Mouse (Mus musculus): Measurements from ENCODE around the gene Slc7a11.
A peak's percentile ranks its signal among the peaks of the same experiment; 100 is the strongest.

The Slc7a11 gene

GRCm38 (mm10) chr3:50001635-50002034, 441.8 kb downstream of the Slc7a11 start:
- no peak for DNase-seq (ENCODE audit: low spot score in 2 of 2)

DNA sequence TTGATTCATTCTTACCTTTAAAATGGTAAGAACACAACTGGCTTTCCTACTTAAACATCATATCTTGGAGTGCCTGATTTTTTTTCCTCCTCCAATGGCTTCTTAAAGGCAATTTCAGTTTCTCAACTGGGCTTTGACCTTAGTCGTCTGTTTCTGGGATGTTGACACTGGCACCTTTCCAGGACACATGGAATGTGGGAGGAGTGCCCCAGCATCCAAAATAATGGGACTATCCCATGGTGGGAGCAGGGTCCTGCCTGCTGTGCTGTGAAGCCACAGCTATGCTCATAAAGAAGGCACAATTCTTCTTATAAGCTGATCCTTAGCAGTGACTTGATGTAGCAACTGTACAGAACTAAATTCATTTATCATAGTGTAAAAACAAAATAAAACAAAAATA, 450.5 kb downstream of the Slc7a11 start:
- DNase-seq (ENCODE audit: low spot score in 2 of 2): no peak

DNA sequence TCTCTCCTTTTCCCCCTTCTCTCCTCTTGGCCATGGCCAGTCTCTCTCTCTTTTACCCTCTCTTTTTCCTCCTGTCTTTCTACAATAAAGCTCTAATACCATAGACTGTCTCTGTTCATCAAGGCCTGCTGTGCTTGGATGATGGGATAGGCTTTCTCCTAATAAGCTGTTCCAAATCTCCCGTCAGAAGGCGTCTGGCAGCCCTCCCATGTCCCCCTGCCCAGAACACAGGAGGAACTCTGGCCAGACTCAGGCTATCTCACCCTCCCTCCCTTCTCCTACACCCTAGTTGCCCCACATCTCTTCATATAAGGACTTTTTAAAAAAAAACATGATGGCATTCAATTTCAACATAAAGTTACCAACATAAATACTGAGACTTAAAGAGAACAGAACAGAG, 456.2 kb downstream of the Slc7a11 start:
- no peak for DNase-seq (ENCODE audit: low spot score in 2 of 2)

DNA sequence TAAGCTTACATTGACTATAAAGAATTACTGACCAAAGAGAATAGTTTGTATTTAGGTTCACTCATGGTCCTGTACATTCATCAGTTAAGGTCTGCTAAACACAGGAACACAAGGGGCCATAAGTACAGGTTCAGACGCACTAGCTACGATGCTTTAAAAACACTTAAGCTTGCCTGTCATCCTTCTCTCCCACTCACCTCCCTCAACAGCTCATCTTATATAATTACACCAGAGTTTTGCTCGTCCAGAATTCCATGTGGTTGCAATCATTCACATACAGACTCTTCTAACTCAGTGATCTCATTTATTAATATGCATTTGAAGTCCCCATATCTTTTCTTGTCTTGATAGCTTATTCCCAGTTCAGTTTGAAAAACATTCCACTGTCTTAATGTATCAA, 458.6 kb downstream of the Slc7a11 start:
- DNase-seq (ENCODE audit: low spot score in 2 of 2): no peak

DNA sequence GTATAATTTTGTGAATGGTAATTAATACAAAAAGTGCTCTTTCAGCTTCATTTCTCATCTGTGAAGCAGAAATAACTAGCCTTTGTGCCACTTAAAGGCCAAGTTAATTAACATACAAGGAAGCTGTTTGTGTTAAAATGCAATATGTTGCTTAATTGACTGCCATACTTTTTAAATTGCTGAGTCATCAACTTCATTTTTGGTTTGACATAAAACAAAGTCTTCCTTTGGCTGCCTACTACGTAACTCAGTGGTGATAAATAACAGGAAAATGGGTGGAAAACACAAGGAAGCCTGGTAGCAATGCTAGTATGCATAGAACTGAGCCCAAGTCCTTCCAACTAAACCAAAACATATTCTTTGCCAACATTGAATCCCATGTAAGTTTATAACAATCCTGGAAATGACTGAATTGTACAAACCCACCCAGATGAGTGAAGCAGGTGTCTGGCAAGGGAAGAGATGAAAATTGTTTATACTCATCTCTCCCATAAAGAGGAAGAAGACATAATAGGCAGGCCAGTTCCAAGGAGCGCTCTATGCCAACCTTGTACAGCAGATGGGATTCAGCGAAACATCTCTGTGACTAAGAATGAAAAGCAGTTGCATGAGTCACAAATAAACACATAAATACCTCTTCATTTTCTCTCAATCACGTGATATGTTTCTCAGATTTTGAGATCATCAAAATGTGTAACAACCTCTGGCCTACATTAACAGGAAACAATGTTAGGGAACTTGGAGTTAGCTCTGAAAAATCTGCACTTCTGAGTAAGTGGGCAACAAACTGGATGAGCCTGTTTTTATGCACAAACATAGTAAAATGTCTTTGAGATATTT, 459.8 kb downstream of the Slc7a11 start:
- no peak for DNase-seq (ENCODE audit: low spot score in 2 of 2)

- DNase-seq (ENCODE audit: low spot score in 2 of 2): no peak
Observed at GRCm38 (mm10) chr3:49973994-49974393, 469.4 kb downstream of the Slc7a11 start.

DNA sequence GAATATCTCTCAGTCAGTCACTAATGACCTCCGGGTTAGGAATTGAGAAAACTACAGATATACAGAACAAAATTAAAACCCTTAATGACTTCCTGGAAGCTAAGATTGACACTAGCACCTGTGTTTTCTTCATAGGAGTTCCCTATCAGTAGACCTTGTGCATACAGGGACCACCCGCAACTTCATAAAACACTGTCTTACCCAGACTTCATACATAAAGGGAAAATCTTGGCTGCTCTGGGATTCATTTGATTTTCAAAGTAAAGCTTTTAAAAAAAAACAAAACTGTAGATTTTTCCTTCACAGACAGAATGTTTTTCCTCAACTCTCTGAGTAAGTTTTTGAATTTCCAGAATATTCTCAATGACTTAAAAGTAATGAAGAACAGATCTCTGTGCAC, 477.8 kb downstream of the Slc7a11 start:
- DNase-seq (ENCODE audit: low spot score in 2 of 2): no peak

DNA sequence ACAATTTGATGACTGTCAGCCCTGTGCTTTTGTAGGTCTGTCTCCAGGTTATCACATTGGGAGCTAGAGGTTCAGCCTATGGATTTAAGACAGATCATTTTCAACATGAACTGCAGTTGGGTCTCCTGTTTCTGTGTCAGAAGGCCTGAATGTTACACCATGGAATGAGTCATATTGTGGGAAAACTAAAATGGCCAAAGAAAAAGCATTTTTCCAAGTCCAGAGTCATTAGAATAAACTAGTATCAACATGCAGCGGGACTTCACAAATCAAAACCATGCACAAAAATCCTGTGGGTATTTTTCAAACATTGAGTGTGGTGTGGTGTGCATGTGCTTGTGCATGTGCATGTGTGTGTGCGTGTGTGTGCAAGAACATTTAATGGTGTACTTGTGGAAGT, 482.8 kb downstream of the Slc7a11 start:
- DNase-seq (ENCODE audit: low spot score in 2 of 2): no peak

DNA sequence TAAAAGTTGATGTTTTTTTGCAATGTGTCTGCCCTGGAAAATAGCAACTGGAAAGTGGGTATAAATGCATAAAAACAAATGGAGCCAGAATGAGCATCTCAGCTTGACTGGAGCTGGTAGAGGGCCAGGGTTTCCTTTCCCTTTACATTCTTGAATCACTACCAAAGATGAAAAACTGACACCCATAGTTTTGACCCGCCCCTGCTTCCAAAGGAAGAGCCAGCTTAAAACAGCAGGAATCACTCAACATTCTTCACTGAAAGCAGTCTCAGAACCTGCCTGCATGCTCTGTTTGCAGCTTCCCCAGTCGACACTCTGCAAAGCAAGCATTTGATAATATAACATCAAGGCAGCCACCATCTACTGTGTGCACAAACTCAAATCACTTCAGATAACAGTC, 496.6 kb downstream of the Slc7a11 start:
- peak; percentile 6 to 21 for DNase-seq (ENCODE audit: low spot score in 2 of 2)

DNA sequence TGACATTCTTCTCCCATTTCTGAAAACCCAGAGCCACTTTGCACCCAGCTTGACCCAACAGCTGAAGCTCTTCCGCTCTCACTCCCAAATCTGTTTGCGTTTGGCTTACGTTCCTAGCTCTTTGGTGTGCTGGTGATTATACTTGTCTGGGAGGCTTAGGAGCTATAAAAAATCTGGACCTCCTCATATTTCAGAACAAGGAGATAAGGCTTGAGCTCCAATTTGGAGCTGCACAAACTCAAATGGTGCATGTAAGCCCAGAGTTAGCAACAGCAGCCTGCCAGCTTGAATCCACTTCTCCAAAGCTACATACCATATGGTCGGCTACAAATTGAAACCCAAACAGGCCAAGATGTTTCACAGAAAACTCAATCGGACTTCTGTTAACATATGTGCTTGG, 498.6 kb downstream of the Slc7a11 start:
- DNase-seq (ENCODE audit: low spot score in 2 of 2): peak; percentile 14 to 25

GRCm38 (mm10) chr3:49937611-49938010, 505.8 kb downstream of the Slc7a11 start:
- no peak for DNase-seq (ENCODE audit: low spot score in 2 of 2)

DNA sequence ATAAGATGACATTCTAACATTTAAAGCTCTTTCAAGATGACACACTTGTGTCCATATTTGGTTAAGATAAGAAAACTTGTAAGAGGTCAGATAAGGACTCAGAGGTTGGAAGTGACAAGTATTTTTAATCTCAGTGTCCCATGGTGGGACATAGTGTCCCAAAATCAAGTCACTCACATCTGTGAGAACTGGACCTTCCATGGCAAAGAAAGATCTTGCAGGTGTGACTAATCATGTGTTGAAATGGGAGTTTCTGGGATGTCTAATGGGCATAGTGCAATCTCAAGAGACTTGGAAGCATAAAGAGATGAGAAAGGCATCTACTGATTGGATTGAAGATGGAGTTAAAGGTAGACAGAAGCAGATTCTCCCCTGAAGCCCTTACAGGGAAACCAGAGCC, 513.9 kb downstream of the Slc7a11 start:
- no peak for DNase-seq (ENCODE audit: low spot score in 2 of 2)

DNA sequence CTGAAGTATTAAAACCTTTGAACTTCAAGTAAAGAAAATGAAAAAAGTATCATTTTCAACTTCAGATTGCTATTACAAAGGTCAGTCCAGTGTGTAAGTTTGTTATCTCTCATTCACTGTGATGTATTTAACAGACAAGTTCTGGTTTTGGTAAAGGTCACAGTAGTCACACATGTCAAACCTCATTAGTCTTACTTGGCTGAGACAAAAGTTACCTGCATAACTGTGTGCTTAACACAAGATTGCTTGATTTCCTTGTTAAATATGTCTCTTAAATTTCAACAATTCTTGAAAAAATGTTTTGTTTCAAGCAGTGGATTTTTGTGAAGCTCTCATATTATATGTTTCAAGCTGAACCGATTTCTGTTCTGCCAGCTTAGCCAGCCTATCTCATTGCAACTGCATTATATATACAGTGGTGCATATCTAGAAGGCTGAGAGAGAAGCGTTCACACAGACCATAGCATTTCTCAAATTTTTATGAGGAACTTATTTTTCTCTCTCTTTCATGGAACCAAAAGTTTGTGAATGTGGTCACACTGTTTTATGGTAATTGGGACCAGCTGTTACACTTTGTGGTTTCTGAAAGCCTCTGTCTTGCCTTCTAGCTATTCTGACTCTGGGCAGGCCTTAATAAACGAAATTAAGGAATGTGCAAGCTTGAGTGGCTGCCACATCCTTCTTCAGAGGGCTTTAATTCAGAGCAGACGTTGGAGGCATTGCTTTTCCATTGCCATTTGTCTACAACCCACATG, 514.7 kb downstream of the Slc7a11 start:
- peak in 1 of 2 experiments; percentile 5 for DNase-seq (ENCODE audit: low spot score in 2 of 2)

- DNase-seq (ENCODE audit: low spot score in 2 of 2): no peak
Observed at GRCm38 (mm10) chr3:49913929-49914328, 529.5 kb downstream of the Slc7a11 start.

- no peak for DNase-seq (ENCODE audit: low spot score in 2 of 2)
Observed at GRCm38 (mm10) chr3:49910922-49911321, 532.5 kb downstream of the Slc7a11 start.

- no peak for DNase-seq (ENCODE audit: low spot score in 2 of 2)
Observed at GRCm38 (mm10) chr3:49908426-49909341, 534.7 kb downstream of the Slc7a11 start.

DNA sequence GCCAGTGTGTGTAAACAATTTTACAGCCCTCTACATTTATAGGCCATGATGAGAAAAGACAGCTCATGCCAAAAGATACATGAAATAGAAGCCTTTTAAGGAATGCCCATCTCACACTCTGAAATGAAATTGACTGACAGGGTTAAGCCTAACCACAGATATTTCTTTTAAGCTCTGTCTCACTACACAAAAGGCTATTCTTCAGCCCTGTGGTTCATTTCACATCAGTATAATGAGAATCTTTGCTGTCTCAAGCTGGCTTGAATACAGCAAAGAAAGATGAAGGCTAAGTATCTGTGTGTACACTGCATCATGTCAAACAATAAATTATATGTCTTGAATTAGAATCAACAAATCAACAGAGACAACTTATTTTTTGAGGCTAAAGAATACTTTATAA, 549.5 kb downstream of the Slc7a11 start:
- DNase-seq (ENCODE audit: low spot score in 2 of 2): no peak

DNA sequence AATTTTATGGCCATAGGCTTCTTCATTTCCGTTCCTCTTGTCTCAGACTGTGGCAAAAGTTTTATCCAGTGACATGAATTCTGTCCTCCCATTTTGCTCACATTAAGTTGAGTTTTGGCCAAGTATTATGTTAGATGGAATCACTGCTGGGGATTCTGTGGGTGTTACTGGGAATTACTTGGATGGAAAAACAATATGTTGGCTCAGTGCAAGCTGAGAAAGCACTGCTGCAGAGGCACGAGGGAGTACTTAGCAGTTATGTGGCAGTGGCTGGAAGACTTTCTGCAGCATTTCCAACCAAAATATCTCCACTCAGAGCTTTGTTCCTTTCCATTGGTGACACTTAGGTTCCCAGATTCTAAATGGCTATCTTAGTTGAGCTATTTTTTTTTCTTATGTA, 556.1 kb downstream of the Slc7a11 start:
- DNase-seq (ENCODE audit: low spot score in 2 of 2): no peak

DNA sequence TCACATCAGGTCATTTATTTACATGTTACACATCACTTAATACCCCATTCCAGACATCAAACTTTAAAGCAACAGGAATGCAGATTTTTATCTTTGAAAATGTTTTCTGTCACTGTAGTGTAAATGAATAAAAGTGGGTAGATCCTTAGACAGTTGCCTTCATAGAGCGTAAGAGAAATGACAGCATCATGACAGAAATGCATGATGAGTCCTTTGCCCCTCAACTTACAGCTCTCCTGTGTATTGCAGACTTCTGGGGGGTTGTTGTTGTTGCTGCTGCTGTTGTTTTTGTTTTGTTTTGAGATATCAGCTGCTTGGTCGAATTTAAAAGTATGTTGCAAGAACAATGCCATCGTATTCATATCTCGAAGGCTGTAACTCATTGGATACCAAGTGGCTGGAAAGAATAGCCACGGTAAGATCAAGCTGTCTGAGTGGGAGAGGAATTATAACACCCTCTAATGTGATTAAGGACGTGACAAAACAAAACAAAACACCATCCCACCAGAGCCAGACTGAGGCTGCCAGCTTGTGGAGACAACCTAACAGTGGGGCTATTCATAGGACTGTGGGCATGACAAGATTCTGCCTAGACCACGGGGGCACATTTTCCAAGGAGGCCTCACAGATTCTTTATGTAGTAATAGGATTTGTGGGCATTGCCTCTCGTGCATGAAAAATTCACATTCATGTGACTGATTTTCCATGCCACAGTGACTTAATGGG, 557.0 kb downstream of the Slc7a11 start:
- DNase-seq (ENCODE audit: low spot score in 2 of 2): no peak

GRCm38 (mm10) chr3:49880496-49880895, 562.9 kb downstream of the Slc7a11 start:
- no peak for DNase-seq (ENCODE audit: low spot score in 2 of 2)

DNA sequence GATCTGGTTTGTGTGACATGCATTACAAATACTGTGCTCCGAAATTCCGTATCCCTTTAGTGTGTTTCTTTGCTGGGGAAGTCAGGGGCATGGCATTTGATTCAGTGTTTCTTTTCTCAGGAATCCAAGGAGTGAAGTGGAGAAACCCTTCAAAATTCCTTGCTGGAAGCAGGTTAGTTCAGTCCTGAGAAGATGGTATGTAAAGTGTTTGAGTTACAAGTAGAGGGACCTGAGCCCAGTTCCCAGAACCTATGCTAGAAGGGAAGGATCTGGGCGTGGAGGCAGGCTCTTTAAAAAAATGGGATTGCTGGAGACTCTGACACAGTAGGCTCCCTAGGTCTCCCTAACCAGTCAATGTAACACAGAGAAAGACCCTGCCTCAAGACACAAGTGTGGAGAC, 572.6 kb downstream of the Slc7a11 start:
- no peak for DNase-seq (ENCODE audit: low spot score in 2 of 2)

Data from urinary bladder, postnatal 36 days (tissue).